Mouse (Mus musculus): ENCODE data around the gene Gpr179. TPM values are rescaled to one million over a fixed set of nuclear protein-coding genes. Genes with fewer than 3 reads are reported as not detected.

Gpr179 gene
- polyA plus RNA-seq (2015; fragmentation: Nextera tagmentation; extraction: Ambion mirVana): not detected in 2 replicates

DNA sequence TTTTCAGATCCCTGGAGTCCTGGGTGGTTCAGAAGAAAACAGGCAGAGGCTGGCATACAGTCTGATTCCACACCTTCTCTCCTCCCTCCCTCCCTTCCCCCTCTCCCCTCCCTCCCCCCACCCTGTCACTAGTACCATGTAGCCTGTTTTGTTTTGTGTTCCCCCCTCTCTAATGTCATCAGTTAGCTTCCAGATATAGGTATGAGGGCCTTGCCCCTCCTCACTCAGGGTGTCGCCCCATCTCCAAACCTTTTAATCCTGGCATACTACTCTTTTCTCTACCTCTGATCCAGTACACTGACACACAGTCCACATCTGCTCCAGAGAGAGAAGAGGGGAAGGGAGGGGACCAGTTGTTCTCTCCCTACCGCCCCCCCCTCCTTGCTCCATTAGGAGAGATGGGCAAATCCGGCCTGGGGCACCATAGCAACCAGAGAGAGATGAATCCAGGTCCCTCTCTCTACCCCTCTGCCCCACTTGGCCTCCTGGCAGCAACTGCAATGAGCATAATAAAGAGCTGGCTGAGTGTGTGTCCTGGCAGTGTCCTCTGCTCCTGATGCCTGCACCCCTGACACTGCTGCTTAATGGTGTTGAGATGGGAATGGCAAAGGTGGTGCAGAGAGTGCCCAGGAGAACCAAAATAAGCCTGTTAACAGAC is at the start of gene Gpr179:
Gpr179 (minus strand) TSS at position 51 of the 658 bp plus-strand sequence.
- no peaks in the 10 kb centered on the region for H3K9me3 ChIP-seq (replicated peaks; ENCODE audit: control insufficient read depth, low read length)

DNA sequence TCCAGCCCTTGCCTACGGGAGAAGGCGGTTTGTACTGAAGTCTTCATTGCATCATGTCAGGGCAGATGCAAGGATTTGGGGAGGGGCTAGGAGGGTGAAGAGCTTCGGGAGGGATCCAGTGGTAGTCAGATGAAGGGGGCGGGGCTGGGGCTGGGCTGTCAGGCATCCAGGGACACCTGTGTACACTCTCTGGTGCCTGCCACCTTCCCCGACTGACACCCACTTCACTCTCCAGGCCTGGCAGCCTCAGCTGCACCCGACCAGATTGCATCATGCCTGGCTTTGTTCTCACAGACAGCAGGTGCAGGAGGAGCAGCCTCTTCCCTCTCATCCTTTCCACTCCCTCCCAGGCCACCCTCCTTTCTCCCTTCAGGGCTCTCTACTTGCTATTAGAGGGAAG is 49.2 kb upstream of the Gpr179 start:
- H3K27me3 ChIP-seq (ENCODE audit: control insufficient read depth, insufficient read depth, low read depth, low read length): peaks cover 16% of the 10 kb centered on the region
- no peak overlapping the region for H3K4me3 ChIP-seq (ENCODE audit: low read depth, low read length)
- H3K4me2 ChIP-seq (ENCODE audit: low read depth, low read length): no peak overlapping the region
- no peak overlapping the region for H3K9ac ChIP-seq (ENCODE audit: low read depth, low read length)
- peaks cover 29% of the 10 kb centered on the region for H3K4me1 ChIP-seq (ENCODE audit: control insufficient read depth, low read depth, low read length)
- WGBS (ENCODE audit: insufficient replicate concordance): 30% methylated on average over 6 of the region's 6 CpGs
- no peaks in the 10 kb centered on the region for H3K36me3 ChIP-seq (ENCODE audit: control insufficient read depth, insufficient read depth)
- no peaks in the 10 kb centered on the region for H3K9me3 ChIP-seq (replicated peaks; ENCODE audit: control insufficient read depth, low read length)
- H3K27ac ChIP-seq (ENCODE audit: low read length): no peak overlapping the region
- ATAC-seq (ENCODE audit: low read depth): no peak

More for the DNA sequence above, at the start of gene Gpr179:
- no peak within 1 kb of the TSS for H3K9ac ChIP-seq (ENCODE audit: low read depth, low read length)
- H3K4me3 ChIP-seq (ENCODE audit: low read depth, low read length): no peak within 1 kb of the TSS
- no peak within 1 kb of the TSS for H3K27ac ChIP-seq (ENCODE audit: low read length)
- no peak within 1 kb of the TSS for H3K4me2 ChIP-seq (ENCODE audit: low read depth, low read length)
- H3K36me3 ChIP-seq (ENCODE audit: control insufficient read depth, insufficient read depth): no peaks in the 10 kb centered on the region
- 73% methylated on average over 3 of the region's 3 CpGs for WGBS (ENCODE audit: insufficient replicate concordance)
- H3K27me3 ChIP-seq (ENCODE audit: control insufficient read depth, insufficient read depth, low read depth, low read length): no peaks in the 10 kb centered on the region; the same call in 1 of the 2 replicates
- H3K4me1 ChIP-seq (ENCODE audit: control insufficient read depth, low read depth, low read length): peaks cover 2% of the 10 kb centered on the region
- ATAC-seq (ENCODE audit: low read depth): no peak

DNA sequence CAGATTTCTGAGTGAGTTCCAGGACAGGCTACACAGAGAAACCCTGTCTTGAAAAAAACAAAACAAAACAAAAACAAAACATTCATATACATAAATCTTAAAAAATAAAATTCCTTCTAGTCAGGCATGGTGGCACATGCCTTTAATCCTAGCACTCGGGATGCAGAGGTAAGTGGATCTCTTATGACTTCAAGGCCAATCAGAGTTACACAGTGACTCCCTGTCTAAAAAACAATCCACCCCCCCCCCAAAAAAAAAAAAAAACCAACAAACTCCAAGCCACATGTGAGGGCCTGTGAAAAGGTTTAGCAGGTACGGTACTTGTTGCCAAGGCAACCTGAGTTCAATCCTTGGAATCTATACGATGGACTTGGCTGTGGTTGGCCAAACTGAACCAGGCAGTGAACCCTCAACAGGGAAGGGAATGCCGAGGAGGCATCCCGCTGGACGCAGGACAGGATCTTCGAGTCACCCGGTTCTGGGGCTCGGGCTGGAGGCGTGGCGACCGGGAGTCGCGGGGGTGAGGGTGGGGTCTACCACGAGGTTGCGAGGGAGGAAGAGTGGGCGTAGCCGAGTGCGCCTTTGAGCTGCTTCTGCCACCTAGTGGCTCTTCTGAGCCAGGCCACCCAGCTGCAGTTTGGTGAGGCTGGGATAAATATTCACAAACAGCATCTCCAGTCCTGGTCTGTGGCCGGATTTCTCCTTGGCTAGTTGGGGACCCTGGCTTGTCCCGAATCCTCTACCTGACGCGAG is 48.3 kb upstream of the Gpr179 start:
- Histone ChIP-seq H3K27me3 (ENCODE audit: control insufficient read depth, insufficient read depth, low read depth, low read length) (peaks cover 7% of the 10 kb centered on the region), H3K9ac (ENCODE audit: low read depth, low read length) (no peak overlapping the region), H3K27ac (ENCODE audit: low read length) (no peak overlapping the region), H3K4me3 (ENCODE audit: low read depth, low read length) (peak overlapping the region; percentile 37), H3K36me3 (ENCODE audit: control insufficient read depth, insufficient read depth) (no peaks in the 10 kb centered on the region), H3K9me3 (replicated peaks; ENCODE audit: control insufficient read depth, low read length) (no peaks in the 10 kb centered on the region), H3K4me1 (ENCODE audit: control insufficient read depth, low read depth, low read length) (peaks cover 19% of the 10 kb centered on the region), H3K4me2 (ENCODE audit: low read depth, low read length) (peak overlapping the region; percentile 73)
- WGBS (ENCODE audit: insufficient replicate concordance): 4% methylated on average over 23 of the region's 23 CpGs
- ATAC-seq (ENCODE audit: low read depth): peak; percentile 62

DNA sequence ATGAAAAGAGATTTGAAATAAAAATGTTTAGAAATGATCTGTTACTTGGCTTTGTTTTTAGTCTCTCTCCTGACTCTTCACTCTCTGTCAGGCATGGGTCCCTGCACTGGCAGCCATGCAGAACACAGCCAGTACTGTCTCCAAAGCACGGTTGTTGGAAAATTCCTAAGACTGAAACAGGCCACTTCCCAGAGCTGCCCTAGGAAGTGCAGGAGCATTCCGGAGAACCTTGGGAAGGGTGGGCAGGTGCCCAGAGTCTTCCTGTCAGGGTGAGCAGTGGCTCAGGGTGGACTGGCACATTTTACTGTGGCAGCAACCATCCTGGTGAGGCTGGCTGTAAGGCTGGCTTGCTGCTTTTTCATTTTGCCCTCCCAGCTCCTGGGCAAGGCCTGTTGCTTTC is 46.6 kb upstream of the Gpr179 start:
- no peak overlapping the region for H3K27ac ChIP-seq (ENCODE audit: low read length)
- no peak for ATAC-seq (ENCODE audit: low read depth)
- peaks cover 8% of the 10 kb centered on the region for H3K4me1 ChIP-seq (ENCODE audit: control insufficient read depth, low read depth, low read length)
- H3K36me3 ChIP-seq (ENCODE audit: control insufficient read depth, insufficient read depth): no peaks in the 10 kb centered on the region
- no peaks in the 10 kb centered on the region; the same call in 1 of the 2 replicates for H3K27me3 ChIP-seq (ENCODE audit: control insufficient read depth, insufficient read depth, low read depth, low read length)
- H3K9me3 ChIP-seq (replicated peaks; ENCODE audit: control insufficient read depth, low read length): no peaks in the 10 kb centered on the region
- H3K4me3 ChIP-seq (ENCODE audit: low read depth, low read length): no peak overlapping the region
- no peak overlapping the region for H3K9ac ChIP-seq (ENCODE audit: low read depth, low read length)
- 87% methylated on average over 2 of the region's 2 CpGs for WGBS (ENCODE audit: insufficient replicate concordance)
- H3K4me2 ChIP-seq (ENCODE audit: low read depth, low read length): no peak overlapping the region

DNA sequence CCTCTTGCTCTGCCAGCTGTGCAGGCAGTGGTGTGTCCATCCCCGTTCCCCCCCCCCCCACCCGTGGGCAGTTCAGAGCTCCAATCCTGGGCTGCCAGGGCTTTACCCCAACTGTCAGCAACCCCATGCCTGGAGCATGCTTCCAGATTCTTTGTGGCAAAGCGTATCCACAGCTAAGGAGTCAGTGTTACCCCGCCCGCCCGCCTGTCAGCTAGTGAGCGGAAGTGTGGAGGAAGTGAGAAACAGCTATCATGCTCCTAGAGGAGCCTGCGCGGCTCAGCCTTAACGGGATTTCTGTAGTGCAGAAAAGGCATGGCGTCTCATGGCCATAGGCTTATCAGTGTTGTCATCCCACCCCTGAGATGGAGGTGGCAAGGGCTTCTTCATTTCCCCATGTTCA is 42.3 kb upstream of the Gpr179 start:
- WGBS (ENCODE audit: insufficient replicate concordance): 42% methylated on average over 11 of the region's 11 CpGs
- no peak overlapping the region for H3K27ac ChIP-seq (ENCODE audit: low read length)
- no peaks in the 10 kb centered on the region; the same call in none of the 2 replicates for H3K4me1 ChIP-seq (ENCODE audit: control insufficient read depth, low read depth, low read length)
- ATAC-seq (ENCODE audit: low read depth): no peak
- no peaks in the 10 kb centered on the region for H3K9me3 ChIP-seq (replicated peaks; ENCODE audit: control insufficient read depth, low read length)
- no peak overlapping the region for H3K4me2 ChIP-seq (ENCODE audit: low read depth, low read length)
- H3K9ac ChIP-seq (ENCODE audit: low read depth, low read length): no peak overlapping the region
- peaks cover 15% of the 10 kb centered on the region for H3K36me3 ChIP-seq (ENCODE audit: control insufficient read depth, insufficient read depth)
- no peaks in the 10 kb centered on the region for H3K27me3 ChIP-seq (ENCODE audit: control insufficient read depth, insufficient read depth, low read depth, low read length)
- H3K4me3 ChIP-seq (ENCODE audit: low read depth, low read length): no peak overlapping the region

DNA sequence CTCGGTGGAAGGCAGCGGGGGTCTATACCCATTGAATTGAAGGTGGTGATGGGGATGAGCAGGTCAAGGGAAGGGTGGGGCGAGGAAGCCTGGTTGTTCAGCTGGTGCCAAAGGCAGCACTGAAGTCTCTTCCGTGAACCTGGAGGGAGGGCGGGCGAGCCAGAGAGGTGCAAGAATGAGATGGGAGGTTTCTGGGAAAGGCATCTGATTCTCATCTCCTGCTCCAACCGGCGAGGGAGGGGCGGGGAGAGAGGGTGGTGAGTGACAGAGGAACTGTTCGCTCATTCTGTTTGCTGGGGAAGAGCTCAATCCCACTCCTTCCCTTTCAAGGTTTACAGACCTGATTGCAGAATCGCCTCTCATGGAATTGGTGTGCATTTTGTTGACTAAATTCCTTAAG is 41.8 kb upstream of the Gpr179 start:
- Histone ChIP-seq H3K27me3 (ENCODE audit: control insufficient read depth, insufficient read depth, low read depth, low read length) (no peaks in the 10 kb centered on the region), H3K9ac (ENCODE audit: low read depth, low read length) (no peak overlapping the region), H3K36me3 (ENCODE audit: control insufficient read depth, insufficient read depth) (peaks cover 15% of the 10 kb centered on the region), H3K27ac (ENCODE audit: low read length) (no peak overlapping the region), H3K4me2 (ENCODE audit: low read depth, low read length) (no peak overlapping the region), H3K9me3 (replicated peaks; ENCODE audit: control insufficient read depth, low read length) (no peaks in the 10 kb centered on the region), H3K4me1 (ENCODE audit: control insufficient read depth, low read depth, low read length) (no peaks in the 10 kb centered on the region; the same call in none of the 2 replicates), H3K4me3 (ENCODE audit: low read depth, low read length) (no peak overlapping the region)
- no peak for ATAC-seq (ENCODE audit: low read depth)
- WGBS (ENCODE audit: insufficient replicate concordance): 40% methylated on average over 11 of the region's 11 CpGs

DNA sequence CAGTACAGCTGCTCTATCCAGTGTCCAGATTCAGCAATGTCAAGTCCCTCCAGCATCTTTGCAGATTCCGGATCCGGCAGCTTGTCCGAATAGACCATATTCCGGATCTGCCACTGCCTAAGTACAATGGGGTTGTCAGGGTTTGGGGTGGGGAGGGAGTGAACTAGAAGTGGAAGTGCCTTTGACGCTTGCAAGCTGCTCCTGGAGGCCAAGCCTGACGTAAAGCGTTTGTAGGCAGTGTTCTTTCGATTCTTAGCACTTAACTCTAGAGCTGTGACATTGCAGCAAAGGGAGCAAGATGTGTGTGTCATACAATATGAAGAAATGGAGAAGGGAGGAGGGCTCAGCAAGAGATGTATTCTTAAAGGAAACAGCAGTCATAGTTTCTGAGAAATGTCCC is 37.2 kb upstream of the Gpr179 start:
- Histone ChIP-seq H3K4me1 (ENCODE audit: control insufficient read depth, low read depth, low read length) (no peaks in the 10 kb centered on the region; the same call in none of the 2 replicates), H3K27ac (ENCODE audit: low read length) (no peak overlapping the region), H3K36me3 (ENCODE audit: control insufficient read depth, insufficient read depth) (peaks cover 15% of the 10 kb centered on the region), H3K9ac (ENCODE audit: low read depth, low read length) (no peak overlapping the region), H3K9me3 (replicated peaks; ENCODE audit: control insufficient read depth, low read length) (no peaks in the 10 kb centered on the region), H3K27me3 (ENCODE audit: control insufficient read depth, insufficient read depth, low read depth, low read length) (no peaks in the 10 kb centered on the region), H3K4me3 (ENCODE audit: low read depth, low read length) (no peak overlapping the region), H3K4me2 (ENCODE audit: low read depth, low read length) (no peak overlapping the region)
- 87% methylated on average over 8 of the region's 8 CpGs for WGBS (ENCODE audit: insufficient replicate concordance)
- no peak for ATAC-seq (ENCODE audit: low read depth)

DNA sequence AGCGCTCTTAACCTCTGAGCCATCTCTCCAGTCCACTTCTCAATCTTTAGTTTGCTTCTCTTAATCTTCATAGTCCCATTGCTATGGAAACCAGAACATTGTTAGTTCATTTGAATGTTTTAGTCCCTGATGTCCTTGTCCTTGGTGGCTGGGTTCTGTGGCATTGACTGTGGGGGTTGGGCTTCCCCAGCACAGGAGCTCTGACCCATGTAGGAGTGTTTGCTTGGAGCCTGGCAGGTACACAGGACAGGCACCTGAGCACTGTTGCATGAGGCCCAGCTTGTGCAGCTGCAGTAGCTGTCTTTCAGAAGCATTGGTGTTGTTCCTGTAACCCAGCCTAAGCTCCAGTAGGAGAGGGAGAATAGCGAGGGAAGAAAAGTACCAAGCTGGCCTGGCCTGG is 35.9 kb upstream of the Gpr179 start:
- H3K27me3 ChIP-seq (ENCODE audit: control insufficient read depth, insufficient read depth, low read depth, low read length): no peaks in the 10 kb centered on the region
- 91% methylated on average over 2 of the region's 2 CpGs for WGBS (ENCODE audit: insufficient replicate concordance)
- H3K4me3 ChIP-seq (ENCODE audit: low read depth, low read length): no peak overlapping the region
- no peaks in the 10 kb centered on the region for H3K9me3 ChIP-seq (replicated peaks; ENCODE audit: control insufficient read depth, low read length)
- H3K4me1 ChIP-seq (ENCODE audit: control insufficient read depth, low read depth, low read length): no peaks in the 10 kb centered on the region; the same call in none of the 2 replicates
- no peak overlapping the region for H3K27ac ChIP-seq (ENCODE audit: low read length)
- no peak overlapping the region for H3K4me2 ChIP-seq (ENCODE audit: low read depth, low read length)
- H3K36me3 ChIP-seq (ENCODE audit: control insufficient read depth, insufficient read depth): peaks cover 15% of the 10 kb centered on the region
- no peak for ATAC-seq (ENCODE audit: low read depth)
- H3K9ac ChIP-seq (ENCODE audit: low read depth, low read length): no peak overlapping the region

DNA sequence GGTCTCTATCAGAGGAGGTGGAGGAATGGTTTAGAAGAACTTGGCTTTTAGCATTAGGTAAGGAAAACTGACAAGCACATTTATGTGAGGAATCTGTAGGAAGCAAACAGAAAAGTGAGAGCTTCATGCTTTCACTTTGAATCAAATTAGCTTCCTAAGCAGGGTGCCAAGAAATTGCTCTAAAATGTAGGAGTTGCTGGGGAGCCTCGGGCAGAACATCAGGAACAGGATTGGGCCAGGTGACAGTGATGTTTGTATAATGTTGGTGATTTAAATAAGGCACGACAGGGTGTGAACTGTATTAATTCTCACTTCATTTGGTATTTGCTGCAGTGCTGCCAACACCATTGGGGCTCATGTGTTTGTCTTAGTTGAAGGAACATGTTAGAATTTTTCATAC is 31.9 kb upstream of the Gpr179 start:
- ATAC-seq (ENCODE audit: low read depth): no peak
- no peak overlapping the region for H3K9ac ChIP-seq (ENCODE audit: low read depth, low read length)
- no peaks in the 10 kb centered on the region for H3K9me3 ChIP-seq (replicated peaks; ENCODE audit: control insufficient read depth, low read length)
- H3K27ac ChIP-seq (ENCODE audit: low read length): no peak overlapping the region
- no peak overlapping the region for H3K4me2 ChIP-seq (ENCODE audit: low read depth, low read length)
- H3K36me3 ChIP-seq (ENCODE audit: control insufficient read depth, insufficient read depth): no peaks in the 10 kb centered on the region; the same call in 1 of the 2 replicates
- 67% methylated on average over 2 of the region's 2 CpGs for WGBS (ENCODE audit: insufficient replicate concordance)
- no peaks in the 10 kb centered on the region for H3K27me3 ChIP-seq (ENCODE audit: control insufficient read depth, insufficient read depth, low read depth, low read length)
- no peak overlapping the region for H3K4me3 ChIP-seq (ENCODE audit: low read depth, low read length)
- H3K4me1 ChIP-seq (ENCODE audit: control insufficient read depth, low read depth, low read length): no peaks in the 10 kb centered on the region

Data from liver, embryonic 16.5 days (tissue).